Mouse (Mus musculus): ENCODE data around the gene Elp6. TPM values are rescaled to one million over a fixed set of nuclear protein-coding genes. Genes with fewer than 3 reads are reported as not detected.
A peak's percentile ranks its signal among the peaks of the same experiment; 100 is the strongest.
"Not testable (repeated sequence)": the region's sequence is repeated elsewhere in the genome, so short reads cannot be mapped to it uniquely, and the experiment has no call there.

Elp6 gene
- polyA plus RNA-seq, 1 experiment from 2014 or later: 20.5 TPM

GRCm38 (mm10) chr9:110329655-110330054, 24.7 kb downstream of the Elp6 start:
- H3K4me1 ChIP-seq (ENCODE audit: control insufficient read depth, insufficient read depth, low read length): peaks cover 8% of the 10 kb centered on the region; the same call in 1 of the 2 replicates
- H3K27ac ChIP-seq (ENCODE audit: low read length): no peak overlapping the region
- no peaks in the 10 kb centered on the region for H3K9me3 ChIP-seq (ENCODE audit: control insufficient read depth, low read length)
- H3K4me3 ChIP-seq (ENCODE audit: low read length): no peak overlapping the region
- H3K36me3 ChIP-seq (ENCODE audit: control insufficient read depth, insufficient read depth, low read length): no peaks in the 10 kb centered on the region
- no peak overlapping the region for H3K9ac ChIP-seq (ENCODE audit: low read depth, low read length)
- H3K27me3 ChIP-seq (replicated peaks; ENCODE audit: control insufficient read depth, insufficient read depth, low read length): no peaks in the 10 kb centered on the region
- ATAC-seq: no peak
- H3K4me2 ChIP-seq (ENCODE audit: low read depth, low read length): no peak overlapping the region
- 83% methylated on average over 21 of the region's 21 CpGs for WGBS

GRCm38 (mm10) chr9:110330341-110330740, 25.4 kb downstream of the Elp6 start:
- no peaks in the 10 kb centered on the region for H3K27me3 ChIP-seq (replicated peaks; ENCODE audit: control insufficient read depth, insufficient read depth, low read length)
- no peak overlapping the region for H3K4me3 ChIP-seq (ENCODE audit: low read length)
- no peak overlapping the region for H3K4me2 ChIP-seq (ENCODE audit: low read depth, low read length)
- H3K27ac ChIP-seq (ENCODE audit: low read length): no peak overlapping the region
- no peak overlapping the region for H3K9ac ChIP-seq (ENCODE audit: low read depth, low read length)
- peaks cover 10% of the 10 kb centered on the region for H3K4me1 ChIP-seq (ENCODE audit: control insufficient read depth, insufficient read depth, low read length)
- H3K36me3 ChIP-seq (ENCODE audit: control insufficient read depth, insufficient read depth, low read length): no peaks in the 10 kb centered on the region
- 45% methylated on average over 6 of the region's 6 CpGs for WGBS
- no peak for ATAC-seq
- H3K9me3 ChIP-seq (ENCODE audit: control insufficient read depth, low read length): no peaks in the 10 kb centered on the region

- not testable (repeated sequence) for H3K9ac ChIP-seq (ENCODE audit: low read depth, low read length); H3K4me2 ChIP-seq (ENCODE audit: low read depth, low read length); ATAC-seq; H3K27ac ChIP-seq (ENCODE audit: low read length); H3K27me3 ChIP-seq (replicated peaks; ENCODE audit: control insufficient read depth, insufficient read depth, low read length); H3K4me3 ChIP-seq (ENCODE audit: low read length); H3K36me3 ChIP-seq (ENCODE audit: control insufficient read depth, insufficient read depth, low read length); H3K9me3 ChIP-seq (ENCODE audit: control insufficient read depth, low read length)
- peaks cover 12% of the 10 kb centered on the region for H3K4me1 ChIP-seq (ENCODE audit: control insufficient read depth, insufficient read depth, low read length)
- WGBS: 86% methylated on average over 5 of the region's 5 CpGs
These were observed 25.9 kb downstream of the Elp6 start for GRCm38 (mm10) chr9:110330913-110331312.

- ATAC-seq: peak; percentile 93
- peak within 1 kb of the TSS; percentile 74 for H3K9ac ChIP-seq (ENCODE audit: low read depth, low read length)
- no peaks in the 10 kb centered on the region for H3K27me3 ChIP-seq (replicated peaks; ENCODE audit: control insufficient read depth, insufficient read depth, low read length)
- WGBS: under 1% methylated on average over 69 of the region's 78 CpGs
- peak within 1 kb of the TSS; percentile 83 for H3K4me3 ChIP-seq (ENCODE audit: low read length)
- no peaks in the 10 kb centered on the region for H3K9me3 ChIP-seq (ENCODE audit: control insufficient read depth, low read length)
- H3K4me2 ChIP-seq (ENCODE audit: low read depth, low read length): peak within 1 kb of the TSS; percentile 88
- H3K4me1 ChIP-seq (ENCODE audit: control insufficient read depth, insufficient read depth, low read length): peaks cover 12% of the 10 kb centered on the region
- peak within 1 kb of the TSS; percentile 14; the same call in 1 of the 2 replicates for H3K27ac ChIP-seq (ENCODE audit: low read length)
- H3K36me3 ChIP-seq (ENCODE audit: control insufficient read depth, insufficient read depth, low read length): no peaks in the 10 kb centered on the region
These were observed 28.3 kb downstream of the Elp6 start, which contains the start of gene Scap for GRCm38 (mm10) chr9:110333135-110333895. Scap (plus strand) TSS chr9:110333288.

GRCm38 (mm10) chr9:110333896-110334259, 28.9 kb downstream of the Elp6 start:
- H3K36me3 ChIP-seq (ENCODE audit: control insufficient read depth, insufficient read depth, low read length): no peaks in the 10 kb centered on the region
- H3K4me1 ChIP-seq (ENCODE audit: control insufficient read depth, insufficient read depth, low read length): peaks cover 12% of the 10 kb centered on the region
- peak overlapping the region; percentile 74 for H3K9ac ChIP-seq (ENCODE audit: low read depth, low read length)
- peak overlapping the region; percentile 83 for H3K4me3 ChIP-seq (ENCODE audit: low read length)
- no peaks in the 10 kb centered on the region for H3K27me3 ChIP-seq (replicated peaks; ENCODE audit: control insufficient read depth, insufficient read depth, low read length)
- ATAC-seq: no peak
- H3K27ac ChIP-seq (ENCODE audit: low read length): peak overlapping the region; percentile 14; the same call in 1 of the 2 replicates
- H3K4me2 ChIP-seq (ENCODE audit: low read depth, low read length): peak overlapping the region; percentile 88
- WGBS: 10% methylated on average over 12 of the region's 12 CpGs
- H3K9me3 ChIP-seq (ENCODE audit: control insufficient read depth, low read length): no peaks in the 10 kb centered on the region

GRCm38 (mm10) chr9:110334849-110335248, 29.9 kb downstream of the Elp6 start:
- no peak for ATAC-seq
- Histone ChIP-seq H3K27me3 (replicated peaks; ENCODE audit: control insufficient read depth, insufficient read depth, low read length) (no peaks in the 10 kb centered on the region), H3K4me2 (ENCODE audit: low read depth, low read length) (0 out of 2 replicates have a peak overlapping the region, but pooled peaks have one; percentile 12), H3K4me1 (ENCODE audit: control insufficient read depth, insufficient read depth, low read length) (peaks cover 12% of the 10 kb centered on the region), H3K4me3 (ENCODE audit: low read length) (no peak overlapping the region; the same call in 1 of the 2 replicates), H3K9ac (ENCODE audit: low read depth, low read length) (no peak overlapping the region), H3K27ac (ENCODE audit: low read length) (0 out of 2 replicates have a peak overlapping the region, but pooled peaks have one; percentile 28), H3K36me3 (ENCODE audit: control insufficient read depth, insufficient read depth, low read length) (no peaks in the 10 kb centered on the region), H3K9me3 (ENCODE audit: control insufficient read depth, low read length) (no peaks in the 10 kb centered on the region)
- WGBS: 64% methylated on average over 8 of the region's 8 CpGs

GRCm38 (mm10) chr9:110340037-110340750, 35.2 kb downstream of the Elp6 start:
- WGBS: 86% methylated on average over 5 of the region's 5 CpGs
- ATAC-seq: no peak

GRCm38 (mm10) chr9:110342008-110342407, 37.0 kb downstream of the Elp6 start:
- Histone ChIP-seq H3K27me3 (replicated peaks; ENCODE audit: control insufficient read depth, insufficient read depth, low read length) (no peaks in the 10 kb centered on the region), H3K27ac (ENCODE audit: low read length) (no peak overlapping the region), H3K4me2 (ENCODE audit: low read depth, low read length) (no peak overlapping the region), H3K9me3 (ENCODE audit: control insufficient read depth, low read length) (no peaks in the 10 kb centered on the region), H3K9ac (ENCODE audit: low read depth, low read length) (no peak overlapping the region), H3K4me1 (ENCODE audit: control insufficient read depth, insufficient read depth, low read length) (peaks cover 16% of the 10 kb centered on the region), H3K36me3 (ENCODE audit: control insufficient read depth, insufficient read depth, low read length) (no peaks in the 10 kb centered on the region), H3K4me3 (ENCODE audit: low read length) (no peak overlapping the region)
- no peak for ATAC-seq
- 75% methylated on average over 8 of the region's 8 CpGs for WGBS

More at GRCm38 (mm10) chr9:110340037-110340750, 35.2 kb downstream of the Elp6 start:
- no peaks in the 10 kb centered on the region for H3K36me3 ChIP-seq (ENCODE audit: control insufficient read depth, insufficient read depth, low read length)
- peaks cover 17% of the 10 kb centered on the region for H3K4me1 ChIP-seq (ENCODE audit: control insufficient read depth, insufficient read depth, low read length)
- H3K27ac ChIP-seq (ENCODE audit: low read length): no peak overlapping the region
- no peak overlapping the region for H3K9ac ChIP-seq (ENCODE audit: low read depth, low read length)
- no peaks in the 10 kb centered on the region for H3K9me3 ChIP-seq (ENCODE audit: control insufficient read depth, low read length)
- H3K4me3 ChIP-seq (ENCODE audit: low read length): no peak overlapping the region
- no peak overlapping the region for H3K4me2 ChIP-seq (ENCODE audit: low read depth, low read length)
- H3K27me3 ChIP-seq (replicated peaks; ENCODE audit: control insufficient read depth, insufficient read depth, low read length): no peaks in the 10 kb centered on the region

- no peaks in the 10 kb centered on the region for H3K36me3 ChIP-seq (ENCODE audit: control insufficient read depth, insufficient read depth, low read length)
- H3K9me3 ChIP-seq (ENCODE audit: control insufficient read depth, low read length): no peaks in the 10 kb centered on the region
- no peak overlapping the region for H3K4me2 ChIP-seq (ENCODE audit: low read depth, low read length)
- H3K4me3 ChIP-seq (ENCODE audit: low read length): no peak overlapping the region
- H3K9ac ChIP-seq (ENCODE audit: low read depth, low read length): no peak overlapping the region
- no peak overlapping the region for H3K27ac ChIP-seq (ENCODE audit: low read length)
- peaks cover 16% of the 10 kb centered on the region for H3K4me1 ChIP-seq (ENCODE audit: control insufficient read depth, insufficient read depth, low read length)
- 25% methylated on average over 6 of the region's 6 CpGs for WGBS
- no peaks in the 10 kb centered on the region for H3K27me3 ChIP-seq (replicated peaks; ENCODE audit: control insufficient read depth, insufficient read depth, low read length)
- peak; percentile 40 for ATAC-seq
These were observed 38.8 kb downstream of the Elp6 start for GRCm38 (mm10) chr9:110343805-110344204.
